Mouse (Mus musculus) c-Kit-positive CD71-positive TER-119-negative erythroid progenitor cells, embryonic 14.5 days (primary cell): ENCODE results near the gene Sgcd.

Source experiments
- DNase-seq: peaks from one replicate; pipeline ENCODE4 v3.0.0-alpha.2; 2013; ENCODE audit warnings: low read depth

The Sgcd gene

GRCm38 (mm10) chr11:47130432-47130831 is 858.3 kb downstream of the Sgcd start:
- no peak for DNase-seq

GRCm38 (mm10) chr11:47129992-47130391 is 858.8 kb downstream of the Sgcd start:
- DNase-seq, result no peak

GRCm38 (mm10) chr11:47129166-47129565 is 859.6 kb downstream of the Sgcd start:
- DNase-seq, result no peak

- no peak for DNase-seq
Measured at GRCm38 (mm10) chr11:47128331-47128730, 860.4 kb downstream of the Sgcd start.

DNA sequence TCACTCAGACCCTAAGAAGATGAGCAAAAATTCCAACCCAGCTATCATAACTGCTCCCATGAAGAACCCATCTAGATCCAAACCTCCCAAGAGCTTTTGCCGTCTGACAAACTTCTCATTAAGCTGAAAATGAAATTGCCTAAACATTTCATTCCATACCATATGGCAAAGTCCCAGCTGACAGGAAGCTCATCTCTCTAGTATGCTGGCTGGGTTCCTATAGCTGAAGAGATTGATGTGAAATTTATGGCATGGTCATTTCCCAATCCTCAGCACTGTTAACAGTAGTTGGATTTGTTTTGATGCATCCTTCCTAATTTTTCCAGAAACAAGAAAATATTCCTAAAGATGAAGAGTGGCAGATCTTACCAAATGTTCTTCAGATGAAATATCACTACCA is 867.9 kb downstream of the Sgcd start:
- no peak for DNase-seq

DNA sequence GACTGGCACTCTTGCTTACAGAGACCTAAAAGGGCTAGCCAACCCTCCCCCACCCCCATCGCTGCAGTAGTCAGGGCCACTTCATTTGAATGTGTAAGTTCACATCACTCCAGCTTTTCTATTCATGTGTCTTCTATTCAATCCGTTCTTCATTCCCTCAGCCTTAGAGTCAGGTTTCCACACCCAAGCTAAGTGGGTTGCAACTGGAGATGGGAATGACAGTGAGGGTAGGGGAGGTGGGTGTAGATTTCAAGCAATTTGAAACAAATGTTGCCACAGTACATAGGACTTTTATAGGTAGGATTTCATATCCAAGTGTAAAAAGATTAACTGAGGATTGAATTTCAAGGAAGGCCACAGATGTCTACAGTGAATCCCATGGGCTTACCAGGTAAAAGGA is 870.9 kb downstream of the Sgcd start:
- no peak for DNase-seq

DNA sequence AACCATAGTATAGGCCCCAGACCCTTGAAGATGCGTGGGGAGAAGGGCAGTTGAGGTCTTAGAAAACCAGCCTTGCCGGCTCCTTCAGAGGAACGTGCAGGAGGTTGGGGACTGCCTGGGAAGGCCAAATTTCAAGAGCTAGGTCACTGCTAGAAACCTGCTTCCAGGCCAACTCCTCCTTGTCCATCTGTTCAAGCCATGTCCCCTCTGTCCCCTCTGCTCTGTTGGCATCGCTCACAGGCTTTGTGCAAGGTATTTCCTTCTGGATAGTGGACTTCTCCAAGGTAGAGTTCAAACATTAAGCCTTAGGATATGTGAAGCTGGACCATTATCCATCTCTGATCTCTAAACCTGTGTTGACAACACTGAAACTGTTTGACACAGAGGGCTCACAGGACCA is 874.4 kb downstream of the Sgcd start:
- DNase-seq, result no peak

- DNase-seq, result no peak
Measured at GRCm38 (mm10) chr11:47113081-47113480, 875.7 kb downstream of the Sgcd start.

GRCm38 (mm10) chr11:47110314-47110713 is 878.5 kb downstream of the Sgcd start:
- DNase-seq, result no peak

GRCm38 (mm10) chr11:47107661-47108060 is 881.1 kb downstream of the Sgcd start:
- no peak for DNase-seq

DNA sequence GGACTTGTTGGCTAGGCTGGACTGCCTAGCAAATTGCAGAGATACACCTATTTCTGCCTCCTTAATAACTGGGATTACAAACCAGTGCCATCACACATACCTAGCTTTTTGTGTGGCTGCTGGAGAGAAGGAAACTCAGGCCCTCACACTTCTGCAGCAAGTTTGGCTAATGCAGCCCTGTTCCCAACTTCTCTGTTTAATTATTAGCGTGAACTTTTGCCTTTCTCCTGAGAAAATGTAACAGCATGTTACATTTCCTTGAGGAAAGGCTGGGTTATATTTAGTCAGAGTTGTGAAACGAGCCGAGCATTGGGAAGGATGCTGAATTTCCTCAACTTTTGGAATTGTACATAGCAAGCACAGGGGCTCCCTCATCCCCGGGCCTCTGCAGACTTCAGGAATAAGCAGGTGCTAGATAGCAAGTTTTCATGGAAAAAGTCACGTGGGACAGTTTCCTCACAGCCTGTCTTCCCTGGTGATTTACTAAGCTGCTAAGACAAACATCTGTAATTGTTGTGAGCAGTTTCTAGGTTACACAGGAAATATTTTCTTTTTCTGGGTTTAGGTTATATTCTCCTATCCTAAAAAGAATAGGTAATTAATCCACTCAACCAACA is 895.4 kb downstream of the Sgcd start:
- no peak for DNase-seq

GRCm38 (mm10) chr11:47082517-47082916 is 906.3 kb downstream of the Sgcd start:
- no peak for DNase-seq

DNA sequence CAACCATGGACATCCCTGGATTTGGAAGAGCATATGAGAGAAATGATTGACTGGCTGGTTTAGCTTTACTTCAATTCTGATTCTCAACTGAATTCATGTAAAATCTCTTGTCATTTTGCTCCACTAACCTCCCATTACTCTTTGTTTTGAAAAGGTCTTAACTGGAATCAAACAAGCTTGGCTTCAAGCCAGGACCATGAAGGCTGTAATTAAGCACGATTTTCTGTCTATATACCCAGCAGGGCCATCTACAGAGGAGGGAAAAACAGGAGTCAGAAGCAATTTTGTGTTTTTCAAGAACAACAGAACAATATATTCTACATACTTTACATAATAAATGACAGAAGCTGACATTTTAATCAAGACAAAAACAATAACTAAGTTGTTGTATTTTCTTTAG is 915.2 kb downstream of the Sgcd start:
- no peak for DNase-seq

- DNase-seq, result no peak
Measured at GRCm38 (mm10) chr11:47071161-47071560, 917.6 kb downstream of the Sgcd start.

GRCm38 (mm10) chr11:47069769-47070384 is 918.9 kb downstream of the Sgcd start:
- DNase-seq, result no peak

- DNase-seq, result no peak
Measured at GRCm38 (mm10) chr11:47063690-47064089, 925.1 kb downstream of the Sgcd start.

DNA sequence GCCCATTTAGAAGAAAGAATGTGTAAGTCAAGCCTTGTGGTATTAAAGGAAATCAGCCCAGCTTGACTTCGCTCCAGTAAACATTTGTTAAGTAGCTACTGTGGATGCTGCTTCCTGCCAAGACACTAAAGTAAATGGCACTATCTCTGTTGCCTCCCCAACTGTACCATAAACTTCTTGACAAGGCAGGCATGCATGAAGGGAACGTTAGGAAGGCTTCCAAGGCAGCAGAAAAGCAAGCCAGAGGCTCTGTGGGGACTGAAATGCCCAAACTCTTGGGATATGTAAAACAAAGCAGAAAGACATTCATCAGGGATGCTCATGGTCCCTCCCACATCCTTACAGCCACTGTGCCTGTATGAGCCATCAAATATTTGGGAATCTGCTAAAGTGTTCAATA is 938.4 kb downstream of the Sgcd start:
- DNase-seq, result no peak

DNA sequence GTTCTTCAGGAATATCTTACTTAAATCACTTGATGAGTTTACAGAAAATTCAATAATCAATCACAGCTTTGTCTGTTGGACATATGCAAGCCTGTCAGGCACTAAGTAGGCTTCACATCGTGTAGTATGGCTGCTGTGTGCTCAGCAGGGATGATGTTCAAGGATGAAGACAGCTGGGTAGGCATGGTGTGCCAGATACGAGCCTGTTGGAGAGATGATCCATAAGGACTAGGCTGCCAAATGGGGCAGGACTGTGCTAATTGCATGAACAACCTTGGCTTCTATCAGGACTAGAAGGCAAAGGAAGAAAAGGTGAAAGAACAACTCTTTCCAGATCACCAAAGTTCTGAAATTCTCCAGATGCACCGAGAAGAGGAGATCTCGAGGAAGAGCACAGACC is 939.0 kb downstream of the Sgcd start:
- DNase-seq, result no peak

- DNase-seq, result no peak
Measured at GRCm38 (mm10) chr11:47032318-47032717, 956.5 kb downstream of the Sgcd start.

DNA sequence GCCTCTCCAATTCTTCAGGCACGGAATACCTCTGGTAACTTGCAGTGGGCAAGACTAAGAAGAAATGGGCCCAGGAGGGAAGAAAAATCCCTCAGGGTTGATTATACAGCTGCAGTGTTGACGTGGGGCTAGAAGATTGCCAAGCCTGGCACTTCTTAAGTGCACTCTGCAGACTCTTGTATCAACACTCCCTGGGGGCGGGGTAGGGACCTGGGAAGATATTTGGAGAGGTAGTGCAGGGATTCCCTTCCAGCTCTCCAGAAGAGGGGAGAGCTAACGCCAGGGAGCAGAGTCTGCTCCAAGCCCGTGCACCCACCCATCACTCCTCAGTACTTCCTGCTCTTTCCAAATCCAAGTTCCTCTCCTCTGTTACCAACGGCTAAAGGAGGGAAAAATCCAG is 967.9 kb downstream of the Sgcd start:
- DNase-seq, result no peak

DNA sequence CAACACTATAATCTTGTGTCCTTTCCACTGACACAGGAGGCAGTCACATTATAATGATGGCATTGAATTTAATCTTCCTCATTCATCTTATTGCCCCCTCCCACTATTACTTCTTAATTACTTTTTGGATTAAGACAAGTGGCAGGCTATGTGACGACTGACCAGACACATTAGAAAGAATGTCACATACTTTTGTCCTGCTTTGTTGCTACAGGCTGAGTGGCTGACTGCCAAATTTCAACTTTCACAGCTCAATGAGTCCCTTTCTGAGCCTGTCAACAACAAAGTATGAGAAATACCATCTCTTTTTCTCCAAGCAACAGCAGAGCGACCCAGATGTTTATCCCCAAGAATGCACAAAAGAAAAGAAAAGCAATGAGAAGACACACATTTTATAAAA is 970.6 kb downstream of the Sgcd start:
- no peak for DNase-seq

DNA sequence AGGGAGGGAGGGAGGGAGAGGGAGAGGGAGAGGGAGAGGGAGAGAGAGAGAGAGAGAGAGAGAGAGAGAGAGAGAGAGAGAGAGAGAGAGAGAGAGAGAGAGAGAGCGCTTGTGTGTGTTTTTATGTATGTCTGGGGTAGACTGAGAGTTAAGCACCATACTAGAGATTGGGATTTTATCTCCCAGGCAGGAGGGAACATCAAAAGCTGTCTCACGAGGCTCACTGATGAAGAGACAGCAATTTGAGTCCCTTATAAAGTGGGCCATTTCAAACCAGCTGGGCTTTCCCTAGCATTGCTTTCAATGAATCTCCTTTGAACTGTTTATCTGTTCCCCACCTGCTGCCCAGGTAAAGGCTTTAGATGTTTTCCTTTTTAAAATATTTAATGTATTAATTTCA is 973.1 kb downstream of the Sgcd start:
- no peak for DNase-seq

GRCm38 (mm10) chr11:47014278-47014677 is 974.5 kb downstream of the Sgcd start:
- DNase-seq, result no peak

- no peak for DNase-seq
Measured at GRCm38 (mm10) chr11:47010166-47010565, 978.6 kb downstream of the Sgcd start.
